Mouse (Mus musculus) embryonic facial prominence, embryonic 11.5 days (tissue): ENCODE measurements at regions not wholly inside any gene's neighbourhood (a gene's known extent, or its start where the extent isn't known, plus 50 kb on each side); places are given as distances from the start of the nearest gene placed in this dataset.

Experiments
- ATAC-seq: fragments of 200-750 bp; cut with Nextera tagmentation; replicated peaks from 2 replicates; pipeline ENCODE4 v1.8.0; 2017; ENCODE audit warnings: low read depth; ENCODE audit not compliant: insufficient number of reproducible peaks, low FRiP score, low TSS enrichment
- DNase-seq: peaks from one replicate; pipeline ENCODE4 v3.0.0-alpha.2; 2015; ENCODE audit warnings: low spot score
- H3K27ac ChIP-seq: fragments of 300-500 bp; sonication (generic); replicated peaks from 2 replicates; pipeline ENCODE4 v1.5.1; 2014; ENCODE audit warnings: mild to moderate bottlenecking, low read depth, low read length, control low read depth
- H3K27me3 ChIP-seq: fragments of 300-500 bp; sonication (generic); 2 replicates; pipeline ENCODE4 v1.6.1; 2014; ENCODE audit warnings: mild to moderate bottlenecking, low read length, moderate library complexity, mixed read lengths; ENCODE audit not compliant: control insufficient read depth, insufficient read depth
- H3K36me3 ChIP-seq: fragments of 300-500 bp; sonication (generic); replicated peaks from 2 replicates; pipeline ENCODE4 v1.6.1; 2014; ENCODE audit warnings: low read depth, mild to moderate bottlenecking, low read length, moderate library complexity, mixed read lengths; ENCODE audit not compliant: control insufficient read depth, insufficient read depth
- H3K4me1 ChIP-seq: fragments of 300-500 bp; sonication (generic); 2 replicates; pipeline ENCODE4 v1.6.1; 2014; ENCODE audit warnings: low read length, mixed read lengths; ENCODE audit not compliant: control insufficient read depth, insufficient read depth
- H3K4me2 ChIP-seq: fragments of 300-500 bp; sonication (generic); 2 replicates; pipeline ENCODE4 v1.6.1; 2014; ENCODE audit warnings: low read depth, mild to moderate bottlenecking, control low read depth, low read length, moderate library complexity
- H3K4me3 ChIP-seq: fragments of 300-500 bp; sonication (generic); 2 replicates; pipeline ENCODE4 v1.5.1; 2014; ENCODE audit warnings: low read depth, low read length, control low read depth
- H3K9ac ChIP-seq: fragments of 300-500 bp; sonication (generic); replicated peaks from 2 replicates; pipeline ENCODE4 v1.6.1; 2014; ENCODE audit warnings: mild to moderate bottlenecking, control low read depth, low read length
- H3K9me3 ChIP-seq: fragments of 300-500 bp; sonication (generic); replicated peaks from 2 replicates; pipeline ENCODE4 v1.6.1; 2016; ENCODE audit warnings: mild to moderate bottlenecking, low read length, inconsistent platforms, mixed read lengths; ENCODE audit not compliant: control insufficient read depth
- WGBS: fragments of 180-500 bp; shearing (Covaris S2); extraction: QIAGEN DNeasy Blood & Tissue Kit; methylation state at CpG from one replicate; pipeline ENCODE4 v1.1.7; 2014; 5-methylcytosine and 5-hydroxymethylcytosine counted together

DNA sequence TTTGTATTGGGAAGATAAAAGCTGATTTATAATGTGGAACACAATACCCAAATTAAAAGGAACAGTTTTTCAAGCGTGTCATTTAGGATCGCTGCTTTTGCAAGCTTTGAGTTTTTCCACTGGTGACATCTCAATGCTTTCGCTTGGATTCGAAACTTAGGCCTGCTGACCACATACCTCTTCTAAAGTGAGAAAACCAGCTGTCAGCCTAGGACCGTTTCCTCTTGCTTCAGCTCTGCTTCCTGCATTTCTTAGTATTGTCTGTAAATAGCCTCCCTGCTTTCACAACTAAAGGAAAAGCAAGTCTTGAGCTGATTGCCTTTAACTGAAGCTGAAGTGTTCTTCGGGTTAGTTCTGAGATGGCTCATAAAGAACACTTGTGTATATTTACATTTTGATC lies 142.3 kb downstream of the Mid1ip1 start:
- no peak overlapping the region for H3K9ac ChIP-seq
- H3K4me3 ChIP-seq, result no peak overlapping the region
- H3K36me3 ChIP-seq, result no peaks in the 10 kb centered on the region
- H3K4me2 ChIP-seq, result no peak overlapping the region
- no peaks in the 10 kb centered on the region for H3K9me3 ChIP-seq
- H3K4me1 ChIP-seq, result no peaks in the 10 kb centered on the region
- ATAC-seq (no peak), DNase-seq (no peak)
- H3K27me3 ChIP-seq, result no peaks in the 10 kb centered on the region
- H3K27ac ChIP-seq, result no peak overlapping the region
- 77% methylated on average over 6 of the region's 6 CpGs for WGBS

DNA sequence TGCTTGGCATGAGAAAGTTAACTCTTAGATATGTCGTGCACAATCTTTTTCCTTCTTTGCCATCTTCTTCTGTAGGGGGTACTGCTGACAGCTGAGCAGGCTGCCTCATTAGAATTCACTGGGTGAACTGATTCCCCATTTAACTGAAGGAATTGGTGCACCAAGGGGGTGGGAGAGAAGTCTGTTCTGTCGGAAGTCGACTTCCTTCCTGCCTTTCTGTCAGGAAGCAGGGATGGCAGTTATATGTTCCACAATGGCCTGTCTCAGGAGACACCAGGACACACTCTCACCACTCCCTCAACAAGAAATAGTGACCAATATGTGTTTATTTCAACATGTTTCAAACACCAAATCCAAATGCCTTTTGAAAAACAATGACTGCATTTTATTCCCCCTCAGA lies 142.9 kb downstream of the Mid1ip1 start:
- no peak for ATAC-seq
- 46% methylated on average over 3 of the region's 3 CpGs for WGBS
- no peak overlapping the region for H3K4me2 ChIP-seq

DNA sequence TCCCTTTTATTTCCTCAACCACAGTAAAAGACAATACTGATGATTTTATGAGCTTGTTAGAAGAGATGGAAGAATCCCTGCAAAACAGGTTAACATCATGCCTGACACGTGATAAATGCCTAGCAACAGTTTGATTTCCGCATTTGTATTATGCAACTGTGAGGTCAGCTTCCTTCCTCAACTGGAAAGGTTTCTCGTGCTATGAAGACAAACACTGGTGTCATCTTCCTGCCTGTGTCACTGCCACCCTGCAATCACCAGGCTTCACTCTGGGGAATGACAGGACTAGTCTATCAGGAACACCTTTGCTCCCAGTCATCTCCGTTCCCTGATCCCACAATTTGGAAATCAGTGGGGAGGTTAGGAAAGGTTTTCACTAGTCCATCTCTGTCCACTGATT lies 156.8 kb downstream of the Mid1ip1 start:
- no peak overlapping the region for H3K4me3 ChIP-seq
- no peaks in the 10 kb centered on the region for H3K36me3 ChIP-seq
- no peak overlapping the region for H3K9ac ChIP-seq
- H3K4me1 ChIP-seq, result no peaks in the 10 kb centered on the region
- no peak overlapping the region for H3K4me2 ChIP-seq
- H3K9me3 ChIP-seq, result no peaks in the 10 kb centered on the region
- no peak for DNase-seq
- WGBS, result 73% methylated on average over 4 of the region's 4 CpGs
- H3K27ac ChIP-seq, result no peak overlapping the region
- no peaks in the 10 kb centered on the region for H3K27me3 ChIP-seq
- ATAC-seq, result no peak

More for the DNA sequence above, 142.9 kb downstream of the Mid1ip1 start:
- H3K27me3 ChIP-seq, result no peaks in the 10 kb centered on the region
- H3K27ac ChIP-seq, result no peak overlapping the region
- no peaks in the 10 kb centered on the region for H3K9me3 ChIP-seq
- DNase-seq, result no peak
- no peaks in the 10 kb centered on the region for H3K36me3 ChIP-seq
- no peak overlapping the region for H3K4me3 ChIP-seq
- no peaks in the 10 kb centered on the region for H3K4me1 ChIP-seq
- no peak overlapping the region for H3K9ac ChIP-seq

DNA sequence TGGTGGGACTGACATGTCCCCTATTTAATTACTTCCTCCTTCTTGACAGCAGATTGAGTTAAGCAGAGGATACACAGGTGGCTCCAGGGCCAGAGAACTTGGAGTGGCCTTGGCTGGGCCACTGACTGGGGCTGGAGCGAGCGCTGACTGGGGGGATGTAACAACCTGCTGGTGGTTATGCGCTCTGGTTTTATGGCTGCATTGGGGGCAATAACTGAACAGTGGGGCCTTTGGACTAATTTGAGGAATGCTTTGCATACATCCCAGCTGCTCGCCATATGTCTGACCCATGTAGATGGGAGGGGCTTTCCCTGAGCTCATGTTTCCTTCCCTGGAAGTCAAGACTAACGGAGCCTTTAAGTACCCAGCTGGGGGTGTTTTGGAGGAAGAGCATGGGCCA lies 163.0 kb downstream of the Mid1ip1 start:
- peak; percentile 69 for DNase-seq
- Histone ChIP-seq H3K27ac (no peak overlapping the region), H3K4me1 (no peaks in the 10 kb centered on the region), H3K4me2 (no peak overlapping the region), H3K9me3 (no peaks in the 10 kb centered on the region), H3K4me3 (no peak overlapping the region), H3K27me3 (no peaks in the 10 kb centered on the region), H3K36me3 (no peaks in the 10 kb centered on the region), H3K9ac (no peak overlapping the region)
- 44% methylated on average over 5 of the region's 5 CpGs for WGBS
- ATAC-seq, result peak; percentile 56

DNA sequence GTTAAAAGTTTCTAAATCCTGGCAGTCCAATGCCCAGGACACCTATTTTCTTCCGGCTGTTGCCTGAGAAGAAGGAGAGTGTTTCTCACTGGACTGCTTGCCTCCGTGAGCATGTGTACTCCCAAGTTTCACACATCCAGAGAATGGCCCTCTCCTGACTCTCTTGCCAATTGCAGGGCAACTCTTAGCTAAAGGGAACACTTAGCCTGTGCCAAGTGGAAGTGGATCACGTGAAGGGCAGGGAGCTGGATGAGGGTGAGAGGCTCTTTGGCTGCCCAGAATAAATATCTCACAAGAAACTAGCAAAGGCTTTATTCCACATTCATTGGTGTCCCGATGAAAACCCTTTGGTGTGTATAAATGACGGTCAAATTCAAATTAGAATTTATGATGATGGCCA lies 164.1 kb downstream of the Mid1ip1 start:
- H3K4me3 ChIP-seq, result no peak overlapping the region
- H3K27ac ChIP-seq, result no peak overlapping the region
- no peak overlapping the region for H3K9ac ChIP-seq
- no peak for DNase-seq
- H3K4me2 ChIP-seq, result no peak overlapping the region
- ATAC-seq, result no peak
- H3K36me3 ChIP-seq, result no peaks in the 10 kb centered on the region
- no peaks in the 10 kb centered on the region for H3K27me3 ChIP-seq
- H3K9me3 ChIP-seq, result no peaks in the 10 kb centered on the region
- WGBS, result 88% methylated on average over 5 of the region's 5 CpGs
- H3K4me1 ChIP-seq, result no peaks in the 10 kb centered on the region

DNA sequence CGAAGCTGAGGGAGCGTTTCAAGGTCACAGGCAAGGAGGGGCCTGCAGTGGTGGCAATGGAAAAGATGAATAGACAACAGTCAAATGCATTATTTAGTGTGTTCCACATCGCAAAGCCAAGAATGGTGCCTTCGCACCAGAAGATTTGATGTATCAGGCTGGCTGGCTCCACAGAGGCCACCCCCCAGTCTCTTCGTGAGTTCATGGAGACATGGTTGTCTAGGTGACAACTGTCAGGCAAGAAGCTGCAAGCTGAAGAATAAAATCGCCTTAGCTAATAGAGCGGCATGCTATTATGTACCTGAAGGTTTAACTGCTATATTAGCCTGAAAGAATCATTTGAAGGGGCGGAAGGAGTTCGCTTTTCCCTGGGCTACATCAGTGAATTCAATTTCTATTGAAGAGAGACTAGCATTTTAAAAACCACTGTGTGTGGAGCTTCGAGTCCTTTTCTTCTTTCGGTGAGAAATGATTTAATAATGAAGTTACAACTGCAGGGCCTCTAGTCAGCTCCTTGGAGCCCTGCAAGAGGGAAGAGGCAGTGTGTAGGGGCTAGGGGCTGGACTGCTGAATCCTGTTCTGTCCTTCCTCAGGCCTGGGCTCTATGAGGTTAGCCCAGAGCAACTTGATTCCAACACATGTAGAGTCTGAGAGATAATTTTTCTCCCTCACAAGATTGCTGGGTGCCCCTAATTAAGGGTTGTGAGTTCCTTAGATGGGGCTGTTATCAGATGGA lies 169.1 kb downstream of the Mid1ip1 start:
- no peak overlapping the region for H3K4me2 ChIP-seq
- H3K9me3 ChIP-seq, result no peaks in the 10 kb centered on the region
- 84% methylated on average over 11 of the region's 11 CpGs for WGBS
- no peak overlapping the region for H3K27ac ChIP-seq
- no peak overlapping the region for H3K9ac ChIP-seq
- DNase-seq (no peak), ATAC-seq (no peak)
- H3K36me3 ChIP-seq, result no peaks in the 10 kb centered on the region
- H3K4me1 ChIP-seq, result no peaks in the 10 kb centered on the region
- H3K27me3 ChIP-seq, result no peaks in the 10 kb centered on the region
- H3K4me3 ChIP-seq, result no peak overlapping the region

DNA sequence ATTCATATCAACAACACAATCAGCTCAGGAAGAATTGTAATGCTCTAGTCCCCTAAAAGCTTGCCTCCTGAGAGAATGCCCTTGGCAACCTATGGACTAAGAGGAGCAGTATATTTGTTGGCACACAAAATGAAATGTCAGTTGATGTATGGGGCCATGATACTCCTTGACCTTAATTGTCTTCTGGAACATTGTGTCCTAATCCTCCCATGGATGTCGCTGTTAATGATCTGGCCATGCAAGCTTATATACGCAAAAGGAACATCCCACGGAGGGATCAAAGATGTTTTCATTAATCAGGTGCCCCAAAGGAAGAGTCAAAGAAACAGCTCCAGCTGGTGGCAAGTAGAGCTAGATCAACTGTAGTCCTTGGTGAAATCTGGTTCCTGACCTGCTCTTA lies 178.0 kb downstream of the Mid1ip1 start:
- Histone ChIP-seq H3K27ac (no peak overlapping the region), H3K36me3 (no peaks in the 10 kb centered on the region), H3K4me1 (no peaks in the 10 kb centered on the region), H3K4me2 (no peak overlapping the region), H3K27me3 (no peaks in the 10 kb centered on the region), H3K4me3 (no peak overlapping the region), H3K9me3 (no peaks in the 10 kb centered on the region), H3K9ac (no peak overlapping the region)
- 76% methylated on average over 3 of the region's 3 CpGs for WGBS
- no peak for ATAC-seq
- no peak for DNase-seq

DNA sequence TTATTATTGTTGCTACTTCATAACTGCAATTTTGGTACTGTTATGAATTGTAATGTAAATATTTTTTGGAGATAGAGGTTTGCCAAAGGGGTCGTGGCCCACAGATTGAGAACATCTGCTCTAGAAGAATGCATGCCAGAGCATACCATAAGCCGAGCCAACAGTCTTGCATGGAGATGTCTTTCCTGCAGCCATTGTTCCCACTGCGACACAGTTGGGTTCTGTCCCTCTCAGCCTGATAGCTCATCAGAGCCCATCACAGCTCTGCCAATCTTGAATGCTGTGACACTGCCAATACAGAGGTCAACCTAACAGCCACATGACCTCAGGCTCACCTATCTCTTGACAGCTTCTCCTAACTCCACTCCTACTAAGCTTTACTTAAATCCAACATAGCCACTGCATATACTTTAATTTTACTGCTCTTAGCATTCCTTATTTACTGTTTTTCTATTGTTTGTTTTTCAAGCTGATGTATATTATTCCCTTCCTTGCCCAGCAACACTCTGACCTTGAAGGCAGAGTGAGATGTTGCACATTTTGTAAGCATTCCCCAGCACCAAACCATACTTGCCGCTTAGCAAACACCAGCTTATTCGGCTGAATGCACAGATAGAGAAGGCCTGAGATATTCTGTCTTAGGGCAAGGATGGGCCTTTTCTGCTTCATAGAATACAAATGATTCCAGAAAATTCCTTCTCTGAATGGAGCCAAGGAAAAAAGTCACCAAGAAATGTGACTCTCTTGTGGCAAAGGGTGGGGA lies 181.6 kb downstream of the Mid1ip1 start:
- Histone ChIP-seq H3K9ac (no peak overlapping the region), H3K4me3 (no peak overlapping the region), H3K27ac (no peak overlapping the region), H3K27me3 (no peaks in the 10 kb centered on the region), H3K9me3 (no peaks in the 10 kb centered on the region), H3K4me2 (no peak overlapping the region), H3K36me3 (no peaks in the 10 kb centered on the region), H3K4me1 (no peaks in the 10 kb centered on the region)
- ATAC-seq (no peak), DNase-seq (no peak)
- WGBS, result 84% methylated on average over 5 of the region's 5 CpGs
